Mouse (Mus musculus): Measurements from ENCODE around the gene App. TPM values are rescaled to one million over a fixed set of nuclear protein-coding genes. Genes with fewer than 3 reads are reported as not detected.

App gene
- polyA plus RNA-seq, 2 experiments = 11.9 to 16.9 TPM

DNA sequence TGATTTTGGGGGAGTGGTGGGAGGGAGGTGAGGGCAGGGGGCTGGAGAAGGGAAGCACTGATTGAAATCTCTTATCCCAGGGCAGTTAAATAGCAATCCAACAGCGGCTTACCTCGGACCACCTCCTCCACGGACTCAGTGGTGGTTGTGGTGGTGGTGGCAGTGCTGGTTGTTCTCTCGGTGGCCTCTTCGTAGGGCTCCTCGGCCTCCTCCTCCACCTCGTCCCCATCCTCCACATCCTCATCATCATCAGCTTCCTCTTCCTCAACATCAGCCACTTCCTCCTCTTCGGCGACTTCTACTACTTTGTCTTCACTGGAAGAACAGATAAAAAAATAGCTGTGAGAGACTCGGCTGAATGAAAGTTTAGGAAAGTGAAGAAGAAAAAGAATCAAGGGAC lies 117.4 kb downstream of the App start:
- Histone ChIP-seq H3K4me1 (replicated peaks; ENCODE audit: control insufficient read depth in 2 of 2, insufficient read depth in 2 of 2, low read length in 1 of 2) (no peaks in the 10 kb centered on the region), H3K27me3 (ENCODE audit: control insufficient read depth, insufficient read depth, low read length) (no peaks in the 10 kb centered on the region), H3K36me3 (replicated peaks; ENCODE audit: control insufficient read depth, insufficient read depth, low read depth) (no peaks in the 10 kb centered on the region), H3K4me3 (ENCODE audit: insufficient read depth in 1 of 2, low read depth in 2 of 2, low read length in 2 of 2) (no peak overlapping the region), H3K4me2 (ENCODE audit: low read depth) (no peak overlapping the region), H3K9me3 (ENCODE audit: control insufficient read depth, low read length) (no peaks in the 10 kb centered on the region), H3K27ac (no peak overlapping the region), H3K9ac (replicated peaks) (no peak overlapping the region)
- ATAC-seq (ENCODE audit: insufficient read depth) (no peak), DNase-seq (ENCODE audit: low read depth in 3 of 3, low spot score in 3 of 3) (no peak)
- WGBS (ENCODE audit: insufficient replicate concordance) = 45% methylated on average over 10 of the region's 10 CpGs
- TF ChIP-seq EP300 (IDR thresholded peaks at IDR 0.05; ENCODE audit: low read depth) = no peak

DNA sequence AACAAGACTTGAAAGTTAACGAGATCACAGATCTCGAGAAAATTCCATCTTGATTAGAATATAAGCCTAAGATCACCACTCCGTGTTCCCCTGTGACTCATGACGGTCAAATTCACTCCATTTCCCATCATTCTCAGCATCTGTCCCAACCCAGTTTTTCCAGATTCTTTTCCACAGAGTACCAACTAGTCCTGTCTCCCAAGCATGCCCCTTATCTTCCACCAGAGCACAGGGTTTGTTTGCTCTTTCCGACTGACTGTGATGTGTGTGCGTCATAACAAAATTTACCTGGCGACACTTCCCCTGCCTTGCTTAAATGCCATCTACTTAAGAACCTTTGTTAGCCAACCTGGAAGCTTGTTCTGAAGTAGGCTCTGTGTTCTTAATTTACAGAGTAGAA lies 119.6 kb downstream of the App start:
- no peak for TF ChIP-seq CTCF (IDR thresholded peaks at IDR 0.05; ENCODE audit: low read depth)
- TF ChIP-seq EP300 (IDR thresholded peaks at IDR 0.05; ENCODE audit: low read depth) = no peak
- WGBS (ENCODE audit: insufficient replicate concordance) = 67% methylated on average over 7 of the region's 7 CpGs
- Histone ChIP-seq H3K9me3 (ENCODE audit: control insufficient read depth, low read length) (no peaks in the 10 kb centered on the region), H3K4me2 (ENCODE audit: low read depth) (no peak overlapping the region), H3K4me3 (ENCODE audit: insufficient read depth in 1 of 2, low read depth in 2 of 2, low read length in 2 of 2) (no peak overlapping the region), H3K27me3 (ENCODE audit: control insufficient read depth, insufficient read depth, low read length) (no peaks in the 10 kb centered on the region), H3K4me1 (replicated peaks; ENCODE audit: control insufficient read depth in 2 of 2, insufficient read depth in 2 of 2, low read length in 1 of 2) (no peaks in the 10 kb centered on the region), H3K27ac (no peak overlapping the region), H3K9ac (replicated peaks) (no peak overlapping the region), H3K36me3 (replicated peaks; ENCODE audit: control insufficient read depth, insufficient read depth, low read depth) (no peaks in the 10 kb centered on the region)
- DNase-seq (ENCODE audit: low read depth in 3 of 3, low spot score in 3 of 3) (no peak), ATAC-seq (ENCODE audit: insufficient read depth) (no peak)

DNA sequence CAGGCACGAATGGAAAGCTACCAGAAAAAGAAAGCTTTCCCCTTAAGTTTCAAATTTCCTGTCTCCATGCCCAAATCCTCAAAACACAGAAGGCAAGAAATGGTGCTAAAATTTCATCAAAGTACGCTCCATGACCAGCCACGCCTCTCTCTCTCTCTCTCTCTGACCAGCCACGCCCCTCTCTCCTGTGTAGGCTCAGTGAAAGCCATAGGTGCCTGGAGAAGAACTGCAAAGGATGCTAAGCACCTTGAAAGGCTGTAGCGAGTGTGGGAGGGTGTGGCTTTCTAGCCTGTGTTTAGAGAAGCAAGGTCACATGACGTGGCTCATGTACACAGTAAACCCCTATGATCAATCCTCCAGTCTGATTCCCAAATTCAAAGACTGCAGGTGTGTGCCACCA lies 126.3 kb downstream of the App start:
- no peak overlapping the region for H3K4me3 ChIP-seq (ENCODE audit: insufficient read depth in 1 of 2, low read depth in 2 of 2, low read length in 2 of 2)
- no peaks in the 10 kb centered on the region for H3K4me1 ChIP-seq (replicated peaks; ENCODE audit: control insufficient read depth in 2 of 2, insufficient read depth in 2 of 2, low read length in 1 of 2)

DNA sequence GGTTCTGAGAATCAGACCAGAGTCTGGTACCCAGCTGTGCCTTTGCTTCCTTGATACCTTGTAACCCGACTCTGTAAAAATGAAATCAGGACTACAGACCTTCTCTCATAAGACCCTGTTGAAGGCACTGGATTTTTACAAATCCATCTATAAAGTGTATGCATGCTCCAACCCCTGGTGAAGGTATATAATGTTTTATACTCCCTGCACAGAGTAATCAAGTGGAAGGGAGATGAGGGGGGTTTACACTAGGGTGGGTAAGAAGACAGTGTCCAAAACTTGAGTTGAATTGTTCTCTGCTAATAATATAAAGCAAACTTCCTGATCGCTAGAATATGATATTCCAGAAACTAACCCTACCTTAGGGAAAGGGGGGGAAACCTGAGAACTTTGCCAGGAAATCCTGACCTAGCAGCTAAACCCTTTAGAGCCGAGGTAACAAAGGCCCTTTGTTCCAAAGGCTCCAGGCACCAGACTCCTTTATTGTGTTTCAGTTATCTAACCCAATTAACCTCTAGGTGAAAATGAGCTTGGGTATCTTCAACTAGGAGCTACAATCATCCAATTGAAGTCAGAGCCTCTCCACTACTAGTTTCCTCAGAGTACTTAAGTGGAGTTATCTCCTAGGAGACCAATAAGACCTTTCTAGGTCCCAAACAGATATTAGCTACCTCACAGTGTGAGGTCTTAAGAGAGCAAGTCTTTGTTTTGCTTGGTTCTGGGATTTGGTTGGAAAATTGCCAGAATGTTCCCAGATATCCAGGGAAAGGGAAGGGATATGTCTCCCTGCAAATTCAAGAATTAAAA lies 132.2 kb downstream of the App start:
- Histone ChIP-seq H3K9me3 (ENCODE audit: control insufficient read depth, low read length) (no peaks in the 10 kb centered on the region), H3K4me1 (replicated peaks; ENCODE audit: control insufficient read depth in 2 of 2, insufficient read depth in 2 of 2, low read length in 1 of 2) (no peaks in the 10 kb centered on the region), H3K4me3 (ENCODE audit: insufficient read depth in 1 of 2, low read depth in 2 of 2, low read length in 2 of 2) (no peak overlapping the region), H3K27ac (no peak overlapping the region), H3K27me3 (ENCODE audit: control insufficient read depth, insufficient read depth, low read length) (no peaks in the 10 kb centered on the region), H3K4me2 (ENCODE audit: low read depth) (no peak overlapping the region), H3K9ac (replicated peaks) (no peak overlapping the region), H3K36me3 (replicated peaks; ENCODE audit: control insufficient read depth, insufficient read depth, low read depth) (no peaks in the 10 kb centered on the region)
- WGBS (ENCODE audit: insufficient replicate concordance) = 51% methylated on average over 3 of the region's 3 CpGs
- ATAC-seq (ENCODE audit: insufficient read depth) (no peak), DNase-seq (ENCODE audit: low read depth in 3 of 3, low spot score in 3 of 3) (no peak)
- no peak for TF ChIP-seq CTCF (IDR thresholded peaks at IDR 0.05; ENCODE audit: low read depth)
- no peak for TF ChIP-seq EP300 (IDR thresholded peaks at IDR 0.05; ENCODE audit: low read depth)

More for the DNA sequence above, 126.3 kb downstream of the App start:
- Histone ChIP-seq H3K27ac (no peak overlapping the region), H3K36me3 (replicated peaks; ENCODE audit: control insufficient read depth, insufficient read depth, low read depth) (no peaks in the 10 kb centered on the region), H3K9ac (replicated peaks) (no peak overlapping the region), H3K27me3 (ENCODE audit: control insufficient read depth, insufficient read depth, low read length) (no peaks in the 10 kb centered on the region), H3K4me2 (ENCODE audit: low read depth) (no peak overlapping the region), H3K9me3 (ENCODE audit: control insufficient read depth, low read length) (no peaks in the 10 kb centered on the region)
- TF ChIP-seq CTCF (IDR thresholded peaks at IDR 0.05; ENCODE audit: low read depth) = no peak
- TF ChIP-seq EP300 (IDR thresholded peaks at IDR 0.05; ENCODE audit: low read depth) = no peak
- DNase-seq (ENCODE audit: low read depth in 3 of 3, low spot score in 3 of 3) (no peak), ATAC-seq (ENCODE audit: insufficient read depth) (no peak)
- 55% methylated on average over 6 of the region's 6 CpGs for WGBS (ENCODE audit: insufficient replicate concordance)

DNA sequence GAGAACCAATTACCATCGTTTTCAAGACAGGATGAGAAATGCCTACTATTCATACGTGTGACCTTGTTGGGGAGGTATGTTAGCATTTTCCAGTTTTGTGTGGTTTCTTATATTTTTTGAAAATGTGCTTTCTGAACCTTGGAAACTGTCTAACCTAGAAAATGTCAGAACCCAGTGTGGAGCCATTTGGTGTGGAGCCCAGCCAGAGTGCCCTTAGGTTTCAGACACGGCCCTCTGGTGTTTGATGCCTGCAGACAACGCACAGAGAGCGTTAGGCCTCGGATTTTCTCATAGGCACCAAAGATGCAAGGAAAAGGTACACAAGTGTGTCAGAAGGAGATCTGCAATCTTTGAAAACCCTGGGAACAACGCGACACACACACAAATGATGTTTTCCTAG lies 134.8 kb downstream of the App start:
- DNase-seq (ENCODE audit: low read depth in 3 of 3, low spot score in 3 of 3) (no peak), ATAC-seq (ENCODE audit: insufficient read depth) (no peak)
- 76% methylated on average over 8 of the region's 8 CpGs for WGBS (ENCODE audit: insufficient replicate concordance)
- H3K9ac ChIP-seq (replicated peaks) = no peak overlapping the region
- H3K4me3 ChIP-seq (ENCODE audit: insufficient read depth in 1 of 2, low read depth in 2 of 2, low read length in 2 of 2) = no peak overlapping the region
- H3K27me3 ChIP-seq (ENCODE audit: control insufficient read depth, insufficient read depth, low read length) = no peaks in the 10 kb centered on the region
- H3K9me3 ChIP-seq (ENCODE audit: control insufficient read depth, low read length) = no peaks in the 10 kb centered on the region
- no peak overlapping the region for H3K4me2 ChIP-seq (ENCODE audit: low read depth)
- TF ChIP-seq CTCF (IDR thresholded peaks at IDR 0.05; ENCODE audit: low read depth) = no peak
- TF ChIP-seq EP300 (IDR thresholded peaks at IDR 0.05; ENCODE audit: low read depth) = no peak
- no peaks in the 10 kb centered on the region for H3K4me1 ChIP-seq (replicated peaks; ENCODE audit: control insufficient read depth in 2 of 2, insufficient read depth in 2 of 2, low read length in 1 of 2)
- no peaks in the 10 kb centered on the region for H3K36me3 ChIP-seq (replicated peaks; ENCODE audit: control insufficient read depth, insufficient read depth, low read depth)
- H3K27ac ChIP-seq = no peak overlapping the region
